Comparison of ENCODE assay signal across 8 mouse cellular contexts in the genomic region with DNA sequence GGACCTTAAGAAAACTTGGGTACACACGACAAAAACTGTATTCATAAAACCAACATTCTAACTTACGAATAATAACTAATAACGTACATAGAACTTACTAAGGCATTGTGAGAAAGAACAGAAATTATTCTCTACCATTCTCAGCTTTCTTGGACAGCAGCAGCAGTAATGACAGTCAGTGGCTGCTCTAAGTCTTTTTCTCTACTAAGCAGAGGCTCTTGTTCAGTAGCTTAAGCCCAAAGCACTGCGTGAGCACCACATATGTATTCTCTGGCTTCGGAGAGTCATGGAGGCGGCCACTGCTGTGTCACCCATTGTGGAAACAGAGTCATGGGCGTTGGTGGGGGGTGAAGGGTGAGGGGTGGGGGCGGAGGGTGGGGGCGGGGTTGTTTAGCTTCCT.
A peak's percentile ranks its signal among the peaks of the same experiment; 100 is the strongest.
DNase-seq lines count a peak whose midpoint lies in the region; ATAC-seq and TF ChIP-seq lines count a peak whose summit lies in the region.

No protein-coding gene starts in this region.

- WGBS in liver, embryonic 14.5 days (ENCODE audit: insufficient replicate concordance), result 33% methylated on average over 9 of the region's 9 CpGs

- TF ChIP-seq CTCF in gastrocnemius, adult 2 months (IDR thresholded peaks at IDR 0.05), result no peak
- TF ChIP-seq CTCF in liver, embryonic 14.5 days (IDR thresholded peaks at IDR 0.05; ENCODE audit: low read depth), result no peak

- TF ChIP-seq EP300 in liver, embryonic 14.5 days (IDR thresholded peaks at IDR 0.05; ENCODE audit: low read depth), result no peak

- H3K4me1 ChIP-seq in megakaryocyte, embryonic 14.5 days, result peaks cover 23% of the 10 kb centered on the region
- no peaks in the 10 kb centered on the region for H3K4me1 ChIP-seq in liver, embryonic 14.5 days (replicated peaks; ENCODE audit: control insufficient read depth in 2 of 2, insufficient read depth in 2 of 2, low read length in 1 of 2)

- peak overlapping the region; percentile 69 for H3K4me3 ChIP-seq in gastrocnemius, adult 2 months
- H3K4me3 ChIP-seq in megakaryocyte, embryonic 14.5 days (replicated peaks), result peak overlapping the region; percentile 86
- H3K4me3 ChIP-seq in liver, embryonic 14.5 days (ENCODE audit: insufficient read depth in 1 of 2, low read depth in 2 of 2, low read length in 2 of 2), result peak overlapping the region; percentile 3 to 5; a peak in 1 of 4 replicates

- H3K27ac ChIP-seq in gastrocnemius, adult 2 months, result peak overlapping the region; percentile 66
- no peak overlapping the region for H3K27ac ChIP-seq in liver, embryonic 14.5 days

- no peak overlapping the region for H3K9ac ChIP-seq in liver, embryonic 14.5 days (replicated peaks)

- peaks cover 23% of the 10 kb centered on the region for H3K27me3 ChIP-seq in megakaryocyte, embryonic 14.5 days (replicated peaks)
- no peaks in the 10 kb centered on the region for H3K27me3 ChIP-seq in liver, embryonic 14.5 days (ENCODE audit: control insufficient read depth, insufficient read depth, low read length)

- no peaks in the 10 kb centered on the region for H3K36me3 ChIP-seq in megakaryocyte, embryonic 14.5 days (replicated peaks; ENCODE audit: low read length)
- H3K36me3 ChIP-seq in liver, embryonic 14.5 days (replicated peaks; ENCODE audit: control insufficient read depth, insufficient read depth, low read depth), result no peaks in the 10 kb centered on the region

- no peak for ATAC-seq in megakaryocyte, adult 5-6 weeks (ENCODE audit: poor library complexity, severe bottlenecking)
- no peak for ATAC-seq in liver, embryonic 14.5 days (ENCODE audit: insufficient read depth)

- H3K9me3 ChIP-seq in megakaryocyte, embryonic 14.5 days, result no peaks in the 10 kb centered on the region
- H3K9me3 ChIP-seq in liver, embryonic 14.5 days (ENCODE audit: control insufficient read depth, low read length), result no peaks in the 10 kb centered on the region

- no peak for DNase-seq in gastrocnemius, adult 2 months
- no peak for DNase-seq in gastrocnemius, postnatal 4 days (ENCODE audit: low spot score in 2 of 2)
- no peak for DNase-seq in liver, embryonic 14.5 days (ENCODE audit: low read depth in 3 of 3, low spot score in 3 of 3)
- DNase-seq in yolk sac, embryonic 10.5 days (ENCODE audit: low spot score), result peak; percentile 25
- no peak for DNase-seq in left cerebral cortex, postnatal 10 days (ENCODE audit: extremely low spot score in 1 of 2, low spot score in 2 of 2)
- no peak for DNase-seq in layer of hippocampus, adult 18-20 months (ENCODE audit: low spot score in 2 of 2)

- intact Hi-C loops in gastrocnemius, adult 2 months (cut with DNase I), result loop anchor here (1.0 to 5.0 kb wide), 2 partner anchors 58 to 278 kb away; no protein-coding TSS in a partner anchor
- intact Hi-C loops in left cerebral cortex, postnatal 10 days (cut with DNase I), result loop anchor here (1.0 kb wide), 1 partner anchor 278 kb away; no protein-coding TSS in a partner anchor

- H3K4me2 ChIP-seq in liver, embryonic 14.5 days (ENCODE audit: low read depth), result peak overlapping the region; percentile 42

Comparison
In these comparisons a context has a peak if more than half of its experiments do, and no peak if none do; other contexts are left out.
1. H3K4me3 ChIP-seq: peak in every context shown above with its lines; median percentile 86 in megakaryocyte, embryonic 14.5 days; 69 in gastrocnemius, adult 2 months; 4 in liver, embryonic 14.5 days.